Comparison of ENCODE assay signal across 32 mouse cellular contexts in genomic region chr19:57590895-57591294, GRCm38 (mm10). TPM values are rescaled to one million over a fixed set of nuclear protein-coding genes. Genes with fewer than 3 reads are reported as not detected.
A peak's percentile ranks its signal among the peaks of the same experiment; 100 is the strongest.
DNase-seq lines count a peak whose midpoint lies in the region; ATAC-seq lines count a peak whose summit lies in the region.
"Had no signal": no experiment of that assay in that cellular context is flagged by ENCODE, and none has a peak within 500 bp of the region (broad histone marks: within the 10 kb centered on the region; RNA-seq: fewer than 3 reads in every experiment).

No protein-coding gene starts in this region.

- no peaks in the 10 kb centered on the region for H3K36me3 ChIP-seq in heart, embryonic 12.5 days
- H3K36me3 ChIP-seq: embryonic facial prominence, embryonic 10.5 days; embryonic facial prominence, embryonic 15.5 days; forebrain, embryonic 12.5 days; heart, embryonic 13.5 days; hindbrain, embryonic 10.5 days; hindbrain, embryonic 15.5 days; kidney, embryonic 15.5 days; limb, embryonic 10.5 days; limb, embryonic 15.5 days; liver, embryonic 13.5 days; neural tube, embryonic 12.5 days had no signal

- ATAC-seq in heart, embryonic 12.5 days (ENCODE audit: insufficient number of reproducible peaks, low FRiP score), result no peak
- ATAC-seq: forebrain, postnatal 0 days; inflammation-experienced regulatory T-cells, adult 6 months; lung, postnatal 0 days had no signal

- H3K27me3 ChIP-seq in heart, embryonic 12.5 days (replicated peaks), result no peaks in the 10 kb centered on the region
- H3K27me3 ChIP-seq: embryonic facial prominence, embryonic 15.5 days; forebrain, embryonic 12.5 days; hindbrain, embryonic 15.5 days; kidney, embryonic 15.5 days; limb, embryonic 15.5 days; neural tube, embryonic 12.5 days had no signal

- H3K9me3 ChIP-seq in heart, embryonic 12.5 days (replicated peaks), result no peaks in the 10 kb centered on the region
- H3K9me3 ChIP-seq: embryonic facial prominence, embryonic 10.5 days; embryonic facial prominence, embryonic 15.5 days; forebrain, embryonic 12.5 days; heart, embryonic 13.5 days; hindbrain, embryonic 10.5 days; hindbrain, embryonic 15.5 days; kidney, embryonic 15.5 days; limb, embryonic 10.5 days; limb, embryonic 15.5 days; liver, embryonic 13.5 days; neural tube, embryonic 12.5 days had no signal

- no peak overlapping the region for H3K9ac ChIP-seq in heart, embryonic 12.5 days
- H3K9ac ChIP-seq: embryonic facial prominence, embryonic 15.5 days; forebrain, embryonic 12.5 days; forebrain, postnatal 0 days; heart, embryonic 13.5 days; hindbrain, embryonic 15.5 days; kidney, embryonic 15.5 days; limb, embryonic 15.5 days; liver, embryonic 13.5 days; neural tube, embryonic 12.5 days had no signal

- peak; percentile 82 for DNase-seq in heart, adult 11 months
- peak; percentile 51 to 62 for DNase-seq in spleen, postnatal 36 days (ENCODE audit: low spot score in 2 of 2)
- DNase-seq in spleen, postnatal 14 days (ENCODE audit: low spot score in 2 of 2), result no peak
- DNase-seq in monocyte, adult 2 months (ENCODE audit: low read depth in 1 of 2, low spot score in 2 of 2), result peak; percentile 46 to 60
- no peak for DNase-seq in gastrocnemius, postnatal 10 days
- no peak for DNase-seq in kidney, postnatal 10 days
- DNase-seq: adrenal gland, postnatal 25 days; cerebellum, adult 2 months; cerebellum, postnatal 14 days; forebrain, postnatal 0 days; gastrocnemius, postnatal 14 days; heart, adult 18-20 months; heart, postnatal 10 days; kidney, adult 11 months; liver, embryonic 13.5 days; lung, adult 18-20 months; midbrain, embryonic 14.5 days; right cerebral cortex, adult 18-20 months had no signal

- H3K27ac ChIP-seq in heart, embryonic 12.5 days (ENCODE audit: poor library complexity, severe bottlenecking), result no peak overlapping the region
- H3K27ac ChIP-seq: embryonic facial prominence, embryonic 10.5 days; embryonic facial prominence, embryonic 15.5 days; forebrain, embryonic 12.5 days; heart, embryonic 13.5 days; hindbrain, embryonic 10.5 days; hindbrain, embryonic 15.5 days; kidney, embryonic 15.5 days; limb, embryonic 10.5 days; limb, embryonic 15.5 days; liver, embryonic 13.5 days; neural tube, embryonic 12.5 days had no signal

- no peak overlapping the region for H3K4me2 ChIP-seq in heart, embryonic 12.5 days
- H3K4me2 ChIP-seq: embryonic facial prominence, embryonic 15.5 days; forebrain, embryonic 12.5 days; heart, embryonic 13.5 days; hindbrain, embryonic 15.5 days; kidney, embryonic 15.5 days; limb, embryonic 15.5 days; liver, embryonic 13.5 days; neural tube, embryonic 12.5 days had no signal

- 75% methylated on average over 5 of the region's 5 CpGs for WGBS in heart, embryonic 12.5 days

- H3K4me1 ChIP-seq in heart, embryonic 12.5 days (replicated peaks), result peaks cover 2% of the 10 kb centered on the region
- H3K4me1 ChIP-seq: hindbrain, embryonic 15.5 days; limb, embryonic 15.5 days; neural tube, embryonic 12.5 days had no signal

- H3K4me3 ChIP-seq in heart, embryonic 12.5 days, result no peak overlapping the region
- H3K4me3 ChIP-seq: embryonic facial prominence, embryonic 10.5 days; embryonic facial prominence, embryonic 15.5 days; forebrain, embryonic 12.5 days; heart, embryonic 13.5 days; hindbrain, embryonic 10.5 days; hindbrain, embryonic 15.5 days; kidney, embryonic 15.5 days; limb, embryonic 10.5 days; limb, embryonic 15.5 days; liver, embryonic 13.5 days; myocyte; neural tube, embryonic 12.5 days had no signal

RNA-seq across cellular contexts. Expression of gene Atrnl1, which starts 19.9 kb away (rescaled TPM):
- polyA plus RNA-seq in heart, embryonic 12.5 days (2016; fragmentation: Nextera tagmentation; extraction: Ambion mirVana), result 5.1 and 6.5 TPM in 2 replicates
- total RNA-seq in gastrocnemius, postnatal 10 days (2021), result 10 to 100 TPM; 14.4 to 17.2 TPM

Comparison
In these comparisons a context has a peak if more than half of its experiments do, and no peak if none do; other contexts are left out.
1. DNase-seq: peak in heart, adult 11 months (single experiment), spleen, postnatal 36 days (2 of 2) and monocyte, adult 2 months (2 of 2); none in spleen, postnatal 14 days (0 of 2), gastrocnemius, postnatal 10 days (single experiment) and kidney, postnatal 10 days (single experiment).